Mouse (Mus musculus) frontal cortex, adult 2 months (tissue): ENCODE measurements at regions not wholly inside any gene's neighbourhood (a gene's known extent, or its start where the extent isn't known, plus 50 kb on each side); places are given as distances from the start of the nearest gene placed in this dataset.

Experiments
- DNase-seq, 2 experiments: peaks; one replicate each; pipeline ENCODE4 v3.0.0; 2022; ENCODE audit warnings: low spot score in 1 of 2; ENCODE audit errors: extremely low spot score in 1 of 2

GRCm38 (mm10) chr6:25321446-25321845 is 365.3 kb upstream of the Tmem229a start:
- DNase-seq = no peak

GRCm38 (mm10) chr6:25320291-25320844 is 364.3 kb upstream of the Tmem229a start:
- peak in 1 of 2 experiments; percentile 11 for DNase-seq

GRCm38 (mm10) chr6:25307471-25307870 is 351.4 kb upstream of the Tmem229a start:
- no peak for DNase-seq

- no peak for DNase-seq
These were observed 348.9 kb upstream of the Tmem229a start for GRCm38 (mm10) chr6:25304844-25305504.

- DNase-seq = no peak
These were observed 335.5 kb upstream of the Tmem229a start for GRCm38 (mm10) chr6:25291613-25292012.

GRCm38 (mm10) chr6:25287591-25287990 is 331.5 kb upstream of the Tmem229a start:
- no peak for DNase-seq

GRCm38 (mm10) chr6:25286313-25286712 is 330.2 kb upstream of the Tmem229a start:
- DNase-seq = peak in 1 of 2 experiments; percentile 8

GRCm38 (mm10) chr6:25278509-25278908 is 322.4 kb upstream of the Tmem229a start:
- no peak for DNase-seq

- no peak for DNase-seq
These were observed 321.8 kb upstream of the Tmem229a start for GRCm38 (mm10) chr6:25277703-25278447.

- peak in 1 of 2 experiments; percentile 65 for DNase-seq
These were observed 320.1 kb upstream of the Tmem229a start for GRCm38 (mm10) chr6:25276221-25276620.

- peak; percentile 34 to 64 for DNase-seq
These were observed 304.5 kb upstream of the Tmem229a start for GRCm38 (mm10) chr6:25260559-25260958.

GRCm38 (mm10) chr6:25255762-25256161 is 299.7 kb upstream of the Tmem229a start:
- peak in 1 of 2 experiments; percentile 49 for DNase-seq

GRCm38 (mm10) chr6:25237021-25237420 is 280.9 kb upstream of the Tmem229a start:
- DNase-seq = no peak

- DNase-seq = no peak
These were observed 280.5 kb upstream of the Tmem229a start for GRCm38 (mm10) chr6:25236616-25237015.
